Mouse (Mus musculus) erythroblast, embryonic 14.5 days (primary cell): ENCODE results near the gene Son. TPM values are rescaled to one million over a fixed set of nuclear protein-coding genes. Genes with fewer than 3 reads are reported as not detected.

Source experiments
- H3K27me3 ChIP-seq: 2 replicates; pipeline ENCODE4 v1.6.1; 2012; ENCODE audit warnings: inconsistent platforms; ENCODE audit not compliant: control insufficient read depth
- H3K36me3 ChIP-seq: 2 replicates; pipeline ENCODE4 v1.6.1; 2012; ENCODE audit warnings: mild to moderate bottlenecking, inconsistent platforms; ENCODE audit not compliant: control insufficient read depth
- H3K4me1 ChIP-seq: 2 replicates; pipeline ENCODE4 v1.6.1; 2012; ENCODE audit warnings: inconsistent platforms; ENCODE audit not compliant: control insufficient read depth
- H3K4me3 ChIP-seq: replicated peaks from 2 replicates; pipeline ENCODE3; 2012; ENCODE audit warnings: moderate library complexity, mild to moderate bottlenecking, inconsistent platforms
- H3K9me3 ChIP-seq: 2 replicates; pipeline ENCODE4 v1.6.1; 2012; ENCODE audit warnings: low read length, inconsistent platforms, mixed read lengths; ENCODE audit not compliant: control insufficient read depth
- GATA1 ChIP-seq: IDR thresholded peaks from 2 replicates; pipeline ENCODE4 v1.6.1; 2012; ENCODE audit warnings: low read length, inconsistent platforms, mixed read lengths
- TAL1 ChIP-seq: IDR thresholded peaks from 3 replicates; pipeline ENCODE4 v1.6.1; 2012; ENCODE audit warnings: low read length, inconsistent platforms, mixed read lengths
- polyA plus RNA-seq: library from polyadenylated mRNA; stranded (reverse); fragments of >175 nt; gene quantifications from 2 replicates; pipeline ENCODE4 v1.2.3, GENCODE M21; 2012

Son gene
- polyA plus RNA-seq, 1 experiment = 3.8 TPM

DNA sequence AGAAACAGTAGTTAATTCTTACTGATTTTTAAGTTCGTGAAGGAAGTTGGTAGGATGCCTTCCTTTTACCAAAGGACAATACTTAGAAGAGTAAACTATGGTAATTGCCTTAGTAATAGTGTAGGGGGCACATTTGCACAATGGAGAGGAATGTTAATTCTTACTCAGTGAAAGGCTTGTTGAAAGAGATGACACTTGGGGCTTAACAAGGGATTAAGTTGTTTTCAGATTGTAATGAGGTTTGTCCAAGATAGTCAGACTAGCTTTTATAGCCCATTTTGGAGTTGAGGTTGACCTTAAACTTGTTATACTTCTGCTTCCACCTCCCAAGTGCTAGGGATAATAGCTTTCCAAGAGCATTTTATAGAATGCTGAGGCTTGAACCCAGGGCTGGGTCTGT is 14.1 kb downstream of the Son start:
- no peaks in the 10 kb centered on the region for H3K4me1 ChIP-seq
- TF ChIP-seq TAL1 = no peak
- TF ChIP-seq GATA1 = no peak
- H3K27me3 ChIP-seq = no peaks in the 10 kb centered on the region; the same call in 1 of the 2 replicates
- H3K9me3 ChIP-seq = peaks cover 40% of the 10 kb centered on the region
- H3K4me3 ChIP-seq = no peak overlapping the region
- H3K36me3 ChIP-seq = peaks cover 100% of the 10 kb centered on the region

DNA sequence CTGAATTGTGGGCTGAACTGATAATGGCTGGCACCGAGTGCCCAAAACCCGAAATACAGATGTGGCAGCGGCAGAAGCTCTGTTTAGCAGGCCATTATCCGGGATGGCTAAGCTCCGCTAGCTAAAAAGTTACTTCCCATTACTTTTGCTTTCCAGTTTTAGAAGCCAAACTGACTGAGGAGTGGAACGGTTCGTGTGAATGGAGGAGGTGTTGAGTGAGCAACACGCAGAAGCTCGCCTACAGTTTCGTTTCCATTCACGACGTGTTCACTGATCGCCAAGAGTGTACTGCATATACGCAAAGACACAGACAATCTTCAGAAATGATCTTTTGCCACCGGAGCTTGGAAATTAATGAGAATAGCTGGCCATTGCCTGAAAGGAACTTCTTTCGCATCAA is 15.0 kb downstream of the Son start:
- Histone ChIP-seq H3K4me1 (no peaks in the 10 kb centered on the region), H3K9me3 (peaks cover 30% of the 10 kb centered on the region), H3K36me3 (peaks cover 100% of the 10 kb centered on the region), H3K27me3 (no peaks in the 10 kb centered on the region; the same call in 1 of the 2 replicates), H3K4me3 (no peak overlapping the region)
- TF ChIP-seq TAL1 (no peak), GATA1 (no peak)

DNA sequence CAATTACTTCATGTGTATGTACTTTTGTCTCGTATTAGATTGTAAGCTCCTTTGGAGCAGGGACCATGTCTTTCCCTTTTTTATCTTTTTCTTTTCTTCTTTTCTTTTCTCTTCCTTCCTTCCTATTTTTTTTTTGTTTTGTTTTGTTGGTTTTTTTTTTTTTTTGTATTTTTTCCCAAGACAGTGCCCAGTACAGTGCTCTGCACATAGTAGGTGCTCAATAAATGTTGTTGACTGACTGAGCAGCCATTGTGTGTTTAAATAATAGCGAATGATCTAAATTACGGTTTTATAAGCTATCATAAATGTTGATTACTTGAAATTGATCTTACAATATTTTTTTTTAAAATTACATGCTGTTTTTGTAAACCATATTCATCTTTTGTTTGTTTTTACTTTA is 16.5 kb downstream of the Son start:
- TF ChIP-seq GATA1 (no peak), TAL1 (no peak)
- no peaks in the 10 kb centered on the region; the same call in 1 of the 2 replicates for H3K27me3 ChIP-seq
- no peaks in the 10 kb centered on the region for H3K4me1 ChIP-seq
- H3K4me3 ChIP-seq = no peak overlapping the region
- peaks cover 100% of the 10 kb centered on the region for H3K36me3 ChIP-seq
- H3K9me3 ChIP-seq = peaks cover 16% of the 10 kb centered on the region

DNA sequence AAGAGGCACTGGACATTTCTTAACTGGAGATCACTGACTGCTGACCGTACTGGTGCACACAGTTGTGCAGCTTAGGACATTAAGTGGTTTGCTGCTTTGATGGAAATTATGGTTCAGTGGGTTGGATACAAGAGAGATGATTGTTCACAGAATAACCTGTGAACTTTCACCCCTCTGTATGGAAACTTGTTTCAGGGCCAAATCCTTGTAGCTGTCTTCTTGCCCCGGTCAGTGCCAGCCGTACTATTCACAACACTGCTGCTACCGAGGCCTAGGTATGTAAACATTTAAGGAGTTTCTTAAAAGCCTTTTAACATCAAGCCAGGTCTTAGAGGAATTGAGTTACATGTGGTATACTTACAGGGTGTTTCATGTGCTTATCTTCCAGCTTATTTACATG is 27.2 kb downstream of the Son start:
- Histone ChIP-seq H3K9me3 (no peaks in the 10 kb centered on the region), H3K36me3 (peaks cover 100% of the 10 kb centered on the region), H3K4me1 (no peaks in the 10 kb centered on the region; the same call in 1 of the 2 replicates), H3K4me3 (no peak overlapping the region), H3K27me3 (no peaks in the 10 kb centered on the region)
- TF ChIP-seq GATA1 (no peak), TAL1 (no peak)

DNA sequence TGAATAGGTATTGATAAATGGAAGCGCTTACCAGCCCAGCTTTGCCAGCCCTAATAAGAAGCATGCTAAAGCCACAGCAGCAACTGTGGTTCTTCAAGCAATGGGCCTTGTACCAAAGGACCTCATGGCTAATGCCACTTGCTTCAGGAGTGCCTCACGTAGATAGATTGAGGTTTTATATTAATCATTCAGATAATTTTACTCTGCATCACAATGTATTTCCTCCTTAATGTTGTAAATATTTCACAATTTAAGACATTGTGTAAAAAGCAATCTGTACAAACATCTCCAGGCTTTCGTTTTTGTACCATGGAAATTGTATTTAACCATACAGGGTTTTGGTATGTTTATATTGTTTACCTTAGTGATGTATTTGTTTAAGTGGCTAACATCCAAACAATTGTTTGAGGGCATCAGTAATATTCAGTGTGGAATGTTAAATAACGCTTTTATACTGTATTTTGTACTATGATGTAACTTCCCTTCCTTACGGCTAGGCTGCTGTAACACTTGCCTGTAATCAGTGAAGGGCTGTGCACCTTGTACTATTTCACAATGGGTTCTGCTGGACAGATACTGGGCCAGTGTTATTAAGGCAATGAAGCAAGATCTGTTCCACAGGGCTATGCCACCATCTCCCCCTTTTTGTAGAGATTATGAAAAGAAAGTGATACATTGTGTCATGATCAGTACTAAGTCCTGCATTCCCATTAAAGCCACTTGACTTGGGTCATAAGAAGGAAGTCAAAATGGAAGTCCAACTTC is 31.0 kb downstream of the Son start:
- no peaks in the 10 kb centered on the region for H3K27me3 ChIP-seq
- no peak for TF ChIP-seq GATA1
- TF ChIP-seq TAL1 = no peak
- no peaks in the 10 kb centered on the region for H3K9me3 ChIP-seq
- no peak overlapping the region for H3K4me3 ChIP-seq
- peaks cover 3% of the 10 kb centered on the region; the same call in 1 of the 2 replicates for H3K4me1 ChIP-seq
- H3K36me3 ChIP-seq = peaks cover 99% of the 10 kb centered on the region

DNA sequence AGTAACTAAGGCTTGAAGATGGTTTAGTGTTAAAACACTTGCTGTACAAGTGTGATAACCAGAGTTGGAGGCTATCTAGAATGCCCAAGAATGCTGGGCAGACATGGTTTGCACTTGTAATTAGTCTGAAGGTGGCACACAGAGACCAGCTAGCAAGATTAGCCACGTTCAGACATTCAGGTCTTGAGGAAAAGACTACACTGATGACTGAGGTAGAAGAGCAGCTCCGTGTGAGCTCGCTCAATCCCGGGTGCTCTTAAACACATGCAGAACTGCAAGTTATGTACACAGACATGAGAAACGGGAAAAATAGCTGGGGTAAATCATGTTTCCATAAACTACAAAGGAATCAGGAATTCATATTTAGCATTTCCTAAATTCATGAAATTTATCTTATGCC is 33.4 kb downstream of the Son start:
- Histone ChIP-seq H3K4me3 (no peak overlapping the region), H3K27me3 (no peaks in the 10 kb centered on the region), H3K4me1 (peaks cover 12% of the 10 kb centered on the region), H3K36me3 (peaks cover 99% of the 10 kb centered on the region), H3K9me3 (no peaks in the 10 kb centered on the region)
- TF ChIP-seq TAL1 (no peak), GATA1 (no peak)

DNA sequence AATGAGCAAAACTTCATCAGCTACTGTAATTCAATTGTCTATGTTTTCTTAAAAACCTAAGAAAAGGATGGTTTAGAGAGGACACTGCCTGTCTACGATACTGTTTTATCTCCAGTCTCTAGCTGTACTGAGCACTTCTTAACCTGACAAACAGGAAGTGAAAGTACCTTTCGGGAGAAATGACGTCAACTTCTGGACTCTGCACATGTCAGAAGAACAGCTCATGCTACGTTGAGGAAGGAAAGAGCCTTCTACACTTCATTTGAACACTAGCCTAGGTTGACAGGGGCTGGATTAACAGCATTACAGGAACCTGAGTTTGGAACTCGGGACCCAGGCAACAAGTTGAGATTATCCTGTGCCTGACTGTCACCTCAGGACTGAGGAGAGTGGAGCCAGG is 38.2 kb downstream of the Son start:
- peaks cover 50% of the 10 kb centered on the region for H3K4me1 ChIP-seq
- no peaks in the 10 kb centered on the region for H3K27me3 ChIP-seq
- H3K4me3 ChIP-seq = peak overlapping the region; percentile 6
- H3K9me3 ChIP-seq = no peaks in the 10 kb centered on the region
- H3K36me3 ChIP-seq = peaks cover 73% of the 10 kb centered on the region
- no peak for TF ChIP-seq TAL1
- TF ChIP-seq GATA1 = no peak

DNA sequence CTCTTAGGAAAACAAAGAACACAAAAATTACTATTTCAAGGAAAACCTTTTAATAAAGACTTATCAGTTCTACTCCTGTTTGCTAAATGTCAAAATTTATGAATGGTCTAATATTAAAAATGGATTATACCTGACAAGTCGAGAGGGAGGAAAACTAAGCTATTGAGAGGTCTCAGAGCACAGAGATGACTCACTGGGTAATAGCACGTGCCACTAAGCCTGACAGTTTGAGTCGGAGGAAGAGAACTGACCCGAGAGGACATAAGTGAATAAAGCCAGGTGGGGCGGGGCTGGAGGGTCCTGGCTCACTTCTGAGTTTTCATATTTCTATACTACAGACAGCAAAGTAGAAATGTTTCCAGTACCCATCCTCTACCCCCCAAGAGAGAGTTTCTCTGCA is 39.1 kb downstream of the Son start:
- H3K36me3 ChIP-seq = peaks cover 73% of the 10 kb centered on the region
- peaks cover 57% of the 10 kb centered on the region for H3K4me1 ChIP-seq
- no peak for TF ChIP-seq TAL1
- no peak for TF ChIP-seq GATA1
- peak overlapping the region; percentile 97 for H3K4me3 ChIP-seq
- H3K9me3 ChIP-seq = no peaks in the 10 kb centered on the region
- H3K27me3 ChIP-seq = no peaks in the 10 kb centered on the region

DNA sequence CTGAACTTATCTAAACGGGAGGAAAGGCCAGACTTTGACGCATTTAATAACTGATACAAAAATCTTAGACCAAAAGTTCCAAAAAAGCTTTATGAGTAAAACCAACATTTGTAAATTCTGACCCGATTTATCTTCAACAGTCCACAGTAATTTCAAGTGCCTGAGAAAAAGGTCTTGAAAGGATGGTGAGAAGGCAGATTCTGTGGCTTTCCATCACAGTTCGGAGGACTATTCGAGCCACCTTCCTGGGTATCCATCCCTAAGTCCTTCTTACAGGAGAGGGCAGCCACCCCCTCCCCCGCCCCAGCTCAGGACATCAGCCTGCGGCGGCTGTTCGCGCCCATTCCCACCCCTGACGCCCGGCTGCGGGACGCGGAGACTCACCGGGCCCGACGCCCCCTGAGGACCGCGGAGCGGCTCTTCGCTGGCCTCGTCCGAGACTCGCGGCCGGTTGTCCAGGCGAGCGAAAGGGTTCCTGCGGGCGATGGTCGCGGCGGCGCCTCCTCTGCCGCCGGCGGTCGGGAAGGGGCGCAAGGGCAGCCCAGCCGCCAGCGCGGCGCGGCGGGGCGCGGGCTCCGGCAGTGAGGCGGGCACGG is 40.8 kb downstream of the Son start:
- peak overlapping the region; percentile 97 for H3K4me3 ChIP-seq
- no peaks in the 10 kb centered on the region for H3K9me3 ChIP-seq
- H3K36me3 ChIP-seq = peaks cover 66% of the 10 kb centered on the region
- TF ChIP-seq GATA1 (no peak), TAL1 (no peak)
- H3K27me3 ChIP-seq = no peaks in the 10 kb centered on the region
- peaks cover 56% of the 10 kb centered on the region for H3K4me1 ChIP-seq
